Mouse (Mus musculus): ENCODE data around the gene Svep1.

- TF ChIP-seq POLR2A (IDR thresholded peaks at IDR 0.05; ENCODE audit: control insufficient read depth, low read depth, low read length): no peak
- TF ChIP-seq CTCF (IDR thresholded peaks at IDR 0.05; ENCODE audit: control insufficient read depth, insufficient read depth, insufficient replicate concordance, low read depth, low read length): no peak
These were observed 161.8 kb downstream of the Svep1 start for GRCm38 (mm10) chr4:58044833-58045232.

All from testis, adult 2 months (tissue).